Mouse (Mus musculus) neural tube, embryonic 13.5 days (tissue): ENCODE results near the gene Trappc1. TPM values are rescaled to one million over a fixed set of nuclear protein-coding genes. Genes with fewer than 3 reads are reported as not detected.

Experiments used
- ATAC-seq: fragments of 200-750 bp; cut with Nextera tagmentation; 2 replicates; pipeline ENCODE4 v1.8.0; 2017; ENCODE audit warnings: low read depth, mild to moderate bottlenecking, moderate TSS enrichment, moderate library complexity
- H3K27ac ChIP-seq: fragments of 300-500 bp; sonication (generic); replicated peaks from 2 replicates; pipeline ENCODE4 v1.5.1; 2015; ENCODE audit warnings: moderate library complexity, mild to moderate bottlenecking, inconsistent platforms
- H3K27me3 ChIP-seq: fragments of 300-500 bp; sonication (generic); 2 replicates; pipeline ENCODE4 v1.6.1; 2015; ENCODE audit warnings: mild to moderate bottlenecking, inconsistent platforms
- H3K36me3 ChIP-seq: fragments of 300-500 bp; sonication (generic); 2 replicates; pipeline ENCODE4 v1.6.1; 2015; ENCODE audit warnings: mild to moderate bottlenecking, inconsistent platforms
- H3K4me1 ChIP-seq: fragments of 300-500 bp; sonication (generic); replicated peaks from 2 replicates; pipeline ENCODE4 v1.6.1; 2015; ENCODE audit warnings: inconsistent platforms
- H3K4me2 ChIP-seq: fragments of 300-500 bp; sonication (generic); 2 replicates; pipeline ENCODE4 v1.6.1; 2015; ENCODE audit warnings: inconsistent platforms, mild to moderate bottlenecking, moderate library complexity
- H3K4me3 ChIP-seq: fragments of 300-500 bp; sonication (generic); 2 replicates; pipeline ENCODE4 v1.5.1; 2015; ENCODE audit warnings: mild to moderate bottlenecking, inconsistent platforms
- H3K9ac ChIP-seq: fragments of 300-500 bp; sonication (generic); 2 replicates; pipeline ENCODE4 v1.6.1; 2015; ENCODE audit warnings: moderate library complexity, mild to moderate bottlenecking, inconsistent platforms
- H3K9me3 ChIP-seq: fragments of 300-500 bp; sonication (generic); 2 replicates; pipeline ENCODE4 v1.6.1; 2016; ENCODE audit warnings: inconsistent platforms
- WGBS: fragments of 180-500 bp; shearing (Covaris S2); methylation state at CpG from one replicate; pipeline ENCODE4 v1.1.7; 2015; 5-methylcytosine and 5-hydroxymethylcytosine counted together
- polyA plus RNA-seq: library from polyadenylated mRNA; unstranded; fragments of >200 nt; fragmentation: Nextera tagmentation; extraction: Ambion mirVana; gene quantifications from 2 replicates; pipeline ENCODE4 v1.2.1, GENCODE M21; 2015

Gene Trappc1
- polyA plus RNA-seq, 1 experiment from 2014 or later, result 229 TPM

DNA sequence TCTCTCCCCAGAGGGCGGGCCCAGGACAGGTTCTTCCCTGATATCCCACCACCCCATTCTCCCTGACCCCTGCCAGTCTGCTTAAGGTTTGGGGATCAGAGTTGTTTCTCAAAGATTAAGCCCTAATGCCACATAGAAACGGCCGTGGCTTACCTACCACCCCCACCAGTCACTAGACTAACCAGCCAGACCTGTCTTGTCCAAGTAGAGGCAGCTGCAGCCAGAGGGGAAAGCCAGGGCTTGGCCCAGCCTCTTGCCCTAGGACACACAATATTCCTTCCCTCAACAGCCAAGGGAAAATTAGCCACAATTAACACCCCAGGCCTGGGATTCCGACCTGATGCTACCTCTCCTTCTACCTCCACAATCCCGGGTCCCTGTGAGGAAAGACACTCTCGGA lies 41.9 kb downstream of the Trappc1 start:
- H3K36me3 ChIP-seq, result peaks cover 38% of the 10 kb centered on the region
- peak overlapping the region; percentile 100 for H3K27ac ChIP-seq
- peaks cover 52% of the 10 kb centered on the region for H3K4me1 ChIP-seq
- H3K4me2 ChIP-seq, result peak overlapping the region; percentile 97
- peak; percentile 0; the same call in 1 of the 2 replicates for ATAC-seq
- H3K9ac ChIP-seq, result peak overlapping the region; percentile 79
- H3K9me3 ChIP-seq, result no peaks in the 10 kb centered on the region
- H3K4me3 ChIP-seq, result peak overlapping the region; percentile 93
- 24% methylated on average over 6 of the region's 6 CpGs for WGBS
- H3K27me3 ChIP-seq, result no peaks in the 10 kb centered on the region

- WGBS, result under 1% methylated on average over 26 of the region's 26 CpGs
- Histone ChIP-seq H3K4me1 (peaks cover 58% of the 10 kb centered on the region), H3K27me3 (no peaks in the 10 kb centered on the region), H3K36me3 (peaks cover 32% of the 10 kb centered on the region), H3K27ac (peak overlapping the region; percentile 100), H3K4me2 (peak overlapping the region; percentile 97), H3K9me3 (no peaks in the 10 kb centered on the region), H3K9ac (peak overlapping the region; percentile 100), H3K4me3 (peak overlapping the region; percentile 93)
- peak; percentile 88 for ATAC-seq
These were observed 42.5 kb downstream of the Trappc1 start for GRCm38 (mm10) chr11:69366157-69366854.

- no peaks in the 10 kb centered on the region for H3K27me3 ChIP-seq
- peak overlapping the region; percentile 93 for H3K4me3 ChIP-seq
- peaks cover 65% of the 10 kb centered on the region for H3K4me1 ChIP-seq
- H3K9me3 ChIP-seq, result no peaks in the 10 kb centered on the region
- H3K36me3 ChIP-seq, result peaks cover 24% of the 10 kb centered on the region
- under 1% methylated on average over 22 of the region's 22 CpGs for WGBS
- no peak for ATAC-seq
- peak overlapping the region; percentile 100 for H3K27ac ChIP-seq
- H3K9ac ChIP-seq, result peak overlapping the region; percentile 100
- H3K4me2 ChIP-seq, result peak overlapping the region; percentile 97
These were observed 43.3 kb downstream of the Trappc1 start for GRCm38 (mm10) chr11:69366855-69367615.

GRCm38 (mm10) chr11:69367616-69368355 lies 44.0 kb downstream of the Trappc1 start:
- no peak for ATAC-seq
- H3K27me3 ChIP-seq, result no peaks in the 10 kb centered on the region
- peak overlapping the region; percentile 100 for H3K27ac ChIP-seq
- peaks cover 72% of the 10 kb centered on the region for H3K4me1 ChIP-seq
- peak overlapping the region; percentile 97 for H3K4me2 ChIP-seq
- peak overlapping the region; percentile 93 for H3K4me3 ChIP-seq
- WGBS, result 2% methylated on average over 22 of the region's 22 CpGs
- peak overlapping the region; percentile 100 for H3K9ac ChIP-seq
- peaks cover 21% of the 10 kb centered on the region for H3K36me3 ChIP-seq
- no peaks in the 10 kb centered on the region for H3K9me3 ChIP-seq

DNA sequence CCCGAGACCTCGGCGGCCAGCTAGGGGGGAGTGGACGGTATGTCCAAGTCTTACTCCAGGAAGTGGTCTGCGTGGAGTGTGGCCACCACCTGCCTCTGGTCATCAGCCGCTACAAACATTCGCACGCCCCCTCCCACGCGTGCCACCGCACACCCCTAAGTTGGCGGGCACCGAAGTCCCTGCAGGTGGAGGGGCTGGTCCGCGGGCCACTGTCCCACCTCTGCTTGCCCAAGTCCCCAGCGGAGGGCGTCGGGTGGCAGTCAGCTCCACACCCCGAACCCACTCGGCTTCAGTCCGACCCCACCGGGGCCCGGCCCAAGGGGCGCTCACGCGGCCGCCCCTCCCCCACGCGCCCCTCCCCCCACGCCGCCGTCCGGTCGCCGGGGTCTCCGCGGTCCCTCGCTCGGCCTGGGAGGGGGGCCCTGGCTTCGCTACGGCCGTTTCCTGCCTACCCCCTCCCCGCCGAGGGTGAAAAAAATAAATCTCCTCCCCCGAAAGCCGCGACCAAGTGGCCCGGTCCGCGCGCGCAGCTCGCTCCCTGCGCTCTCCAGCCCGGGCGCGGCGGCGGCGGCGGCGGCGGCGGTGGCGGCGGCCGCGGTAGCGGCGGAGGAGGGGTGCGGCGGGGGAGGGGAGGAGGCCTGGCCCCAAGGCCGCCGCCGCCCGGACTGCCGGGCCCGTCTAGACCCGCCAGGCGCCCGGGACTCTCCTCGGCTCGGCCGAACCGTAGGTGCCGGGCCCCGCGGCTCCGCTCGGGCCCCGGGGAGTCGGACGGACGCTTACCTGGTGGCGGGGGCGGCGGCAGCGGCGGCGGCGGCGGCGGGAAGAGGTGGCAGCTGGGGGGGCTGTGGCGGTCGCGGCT lies 44.8 kb downstream of the Trappc1 start:
- peak overlapping the region; percentile 100 for H3K27ac ChIP-seq
- H3K36me3 ChIP-seq, result peaks cover 19% of the 10 kb centered on the region
- H3K4me1 ChIP-seq, result peaks cover 70% of the 10 kb centered on the region
- H3K4me2 ChIP-seq, result peak overlapping the region; percentile 97
- H3K9ac ChIP-seq, result peak overlapping the region; percentile 100
- no peak; the same call in 1 of the 2 replicates for ATAC-seq
- peak overlapping the region; percentile 93 for H3K4me3 ChIP-seq
- no peaks in the 10 kb centered on the region for H3K9me3 ChIP-seq
- under 1% methylated on average over 66 of the region's 106 CpGs for WGBS
- no peaks in the 10 kb centered on the region for H3K27me3 ChIP-seq

DNA sequence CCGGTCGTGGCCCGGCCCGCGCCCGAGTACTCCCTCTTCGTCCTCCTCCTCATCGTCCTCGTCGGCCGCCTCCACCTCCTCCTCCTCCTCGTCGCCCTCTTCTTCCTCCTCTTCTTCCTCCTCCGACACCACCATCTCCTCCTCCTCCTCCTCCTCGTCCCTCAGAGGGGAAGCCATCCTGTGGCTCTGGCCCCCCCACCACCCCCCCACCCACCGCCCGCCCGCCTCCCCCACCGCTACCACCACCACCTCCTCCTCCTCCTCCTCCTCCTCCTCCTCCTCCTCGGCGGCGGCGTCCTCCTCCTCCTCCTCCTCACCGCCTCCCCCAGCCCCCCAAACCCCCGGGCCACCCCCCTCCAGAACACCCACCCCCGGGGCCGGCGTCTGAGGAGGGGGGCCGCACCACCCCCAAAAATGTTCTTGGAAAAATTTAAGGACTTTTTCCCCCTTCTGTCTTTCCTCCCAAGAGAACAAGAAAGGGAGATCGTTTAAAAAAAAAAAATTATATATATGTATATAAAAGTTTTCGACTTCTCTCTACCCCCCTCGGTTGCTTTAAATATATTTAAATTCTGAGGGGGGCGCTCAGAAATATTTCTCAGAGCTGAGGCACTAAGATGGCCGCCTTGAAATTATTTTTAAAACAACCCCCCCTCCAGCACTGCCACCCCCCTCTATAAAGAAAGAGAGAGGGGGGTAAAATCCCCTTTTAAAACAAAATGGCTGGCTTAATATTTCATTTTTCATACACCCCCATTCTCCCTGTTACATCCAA lies 45.6 kb downstream of the Trappc1 start, which contains the start of gene Chd3:
Gene Chd3 (minus strand): TSS at position 192 of the 775 bp plus-strand sequence.
- Histone ChIP-seq H3K27ac (peak within 1 kb of the TSS; percentile 100), H3K4me2 (peak within 1 kb of the TSS; percentile 97), H3K9me3 (no peaks in the 10 kb centered on the region), H3K36me3 (0 out of 2 replicates have a peak, but pooled peaks cover 17% of the 10 kb centered on the region), H3K4me1 (peaks cover 62% of the 10 kb centered on the region), H3K27me3 (no peaks in the 10 kb centered on the region), H3K9ac (peak within 1 kb of the TSS; percentile 100), H3K4me3 (peak within 1 kb of the TSS; percentile 93)
- WGBS, result under 1% methylated on average over 23 of the region's 34 CpGs
- ATAC-seq, result no peak

GRCm38 (mm10) chr11:69369990-69370816 lies 46.4 kb downstream of the Trappc1 start:
- Histone ChIP-seq H3K27me3 (no peaks in the 10 kb centered on the region), H3K36me3 (0 out of 2 replicates have a peak, but pooled peaks cover 16% of the 10 kb centered on the region), H3K4me3 (peak overlapping the region; percentile 93), H3K27ac (peak overlapping the region; percentile 100), H3K4me1 (peaks cover 54% of the 10 kb centered on the region), H3K9ac (peak overlapping the region; percentile 100), H3K9me3 (no peaks in the 10 kb centered on the region), H3K4me2 (peak overlapping the region; percentile 97)
- WGBS, result 13% methylated on average over 2 of the region's 2 CpGs
- ATAC-seq, result no peak

DNA sequence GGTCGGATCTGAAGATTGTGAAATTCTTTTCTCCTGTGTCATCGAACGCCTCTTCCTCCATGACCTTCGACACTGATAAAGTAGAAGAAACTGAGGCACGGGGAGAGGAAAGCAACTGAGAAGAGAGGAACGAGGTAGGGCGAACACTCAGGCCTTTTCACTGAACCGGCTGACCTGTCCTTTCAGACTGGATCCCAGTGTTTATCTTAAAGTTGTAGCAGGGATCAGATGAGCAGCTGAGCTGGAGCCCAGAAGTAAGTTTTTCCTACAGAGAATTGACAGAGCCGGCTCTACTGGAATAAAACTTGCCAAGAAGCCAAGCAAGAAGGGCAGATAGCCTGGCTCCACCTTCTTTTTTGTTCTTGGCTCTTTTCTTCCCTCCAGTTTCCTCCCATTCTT lies 47.0 kb downstream of the Trappc1 start:
- no peaks in the 10 kb centered on the region for H3K27me3 ChIP-seq
- H3K27ac ChIP-seq, result peak overlapping the region; percentile 81
- peak overlapping the region; percentile 53 for H3K9ac ChIP-seq
- H3K4me3 ChIP-seq, result peak overlapping the region; percentile 14
- peak overlapping the region; percentile 46 for H3K4me2 ChIP-seq
- 6% methylated on average over 9 of the region's 9 CpGs for WGBS
- 0 out of 2 replicates have a peak, but pooled peaks cover 20% of the 10 kb centered on the region for H3K36me3 ChIP-seq
- H3K9me3 ChIP-seq, result no peaks in the 10 kb centered on the region
- peaks cover 48% of the 10 kb centered on the region for H3K4me1 ChIP-seq
- ATAC-seq, result no peak

DNA sequence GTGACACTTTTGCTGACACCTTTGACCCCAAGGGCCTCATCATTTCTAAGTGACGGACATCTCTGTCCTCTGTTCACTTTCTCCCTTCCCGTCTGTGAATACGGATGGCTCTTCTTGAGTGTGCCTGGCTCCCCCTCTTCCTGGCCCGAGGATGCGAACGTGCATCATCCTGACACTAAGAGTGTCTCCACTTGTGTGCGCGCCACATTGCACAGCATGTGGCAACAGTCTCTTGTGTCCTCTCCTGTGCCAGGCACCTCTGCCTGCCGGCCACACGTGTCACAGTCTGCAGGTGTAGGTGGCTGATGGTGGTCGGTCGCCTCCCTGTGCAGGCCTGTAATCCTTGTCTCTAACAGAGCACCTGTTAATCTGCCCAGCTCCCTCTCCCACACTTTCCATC lies 47.8 kb downstream of the Trappc1 start:
- H3K4me3 ChIP-seq, result peak overlapping the region; percentile 2; the same call in 1 of the 2 replicates
- peak overlapping the region; percentile 53 for H3K9ac ChIP-seq
- WGBS, result 15% methylated on average over 12 of the region's 12 CpGs

More for the DNA sequence above, 47.8 kb downstream of the Trappc1 start:
- Histone ChIP-seq H3K27ac (peak overlapping the region; percentile 81), H3K4me2 (peak overlapping the region; percentile 46), H3K36me3 (0 out of 2 replicates have a peak, but pooled peaks cover 20% of the 10 kb centered on the region), H3K27me3 (no peaks in the 10 kb centered on the region), H3K4me1 (peaks cover 43% of the 10 kb centered on the region), H3K9me3 (no peaks in the 10 kb centered on the region)
- no peak for ATAC-seq
